Mouse (Mus musculus) urinary bladder, postnatal 14 days (tissue): ENCODE data around the gene Epb41l1.
A peak's percentile ranks its signal among the peaks of the same experiment; 100 is the strongest.

Experiments
- DNase-seq: peaks from one replicate; pipeline ENCODE4 v3.0.0; 2021; ENCODE audit warnings: low spot score

Gene Epb41l1

DNA sequence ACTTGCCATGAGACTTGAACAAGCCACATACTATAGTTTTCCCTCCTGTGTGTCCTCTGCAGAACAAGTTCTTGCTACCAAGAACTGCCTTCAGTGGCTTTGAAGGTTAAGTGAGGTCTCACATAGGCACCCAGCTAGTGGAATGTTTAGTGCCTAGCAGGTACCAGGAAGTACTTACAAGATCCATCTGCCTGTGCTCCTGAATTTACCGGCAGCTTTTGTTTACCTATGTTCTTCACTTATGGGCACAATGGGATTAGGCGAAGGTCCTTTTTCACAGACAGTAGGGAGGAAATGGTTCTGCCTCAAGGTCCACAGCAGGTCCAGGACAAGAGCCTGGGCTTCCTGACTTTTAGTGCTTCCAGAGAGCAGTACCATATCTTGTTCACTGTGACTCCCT, 112.5 kb downstream of the Epb41l1 start:
- no peak for DNase-seq

- no peak for DNase-seq
Observed at GRCm38 (mm10) chr2:156538817-156539555, 118.3 kb downstream of the Epb41l1 start.

DNA sequence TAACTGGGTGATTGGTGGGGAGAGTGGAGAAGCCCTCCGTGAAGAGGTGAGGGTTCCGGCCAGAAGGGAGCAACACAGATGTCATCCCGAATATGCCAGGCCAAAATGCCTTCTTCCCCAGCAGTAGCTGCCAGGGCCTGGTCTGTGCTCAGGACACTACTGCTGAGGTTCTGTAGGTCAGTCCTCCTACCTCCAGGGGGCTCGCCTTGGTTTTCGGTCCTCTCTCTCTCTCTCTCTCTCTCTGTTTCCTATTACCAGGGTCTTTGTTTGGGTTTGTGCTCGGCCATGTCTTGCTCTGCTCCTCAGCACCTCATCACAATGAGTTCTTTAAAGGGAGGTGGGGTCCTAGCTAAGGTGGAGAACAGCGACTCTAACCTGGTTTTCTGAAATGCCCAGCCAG, 120.3 kb downstream of the Epb41l1 start:
- DNase-seq, result no peak

- DNase-seq, result no peak
Observed at GRCm38 (mm10) chr2:156542410-156542809, 121.7 kb downstream of the Epb41l1 start.

DNA sequence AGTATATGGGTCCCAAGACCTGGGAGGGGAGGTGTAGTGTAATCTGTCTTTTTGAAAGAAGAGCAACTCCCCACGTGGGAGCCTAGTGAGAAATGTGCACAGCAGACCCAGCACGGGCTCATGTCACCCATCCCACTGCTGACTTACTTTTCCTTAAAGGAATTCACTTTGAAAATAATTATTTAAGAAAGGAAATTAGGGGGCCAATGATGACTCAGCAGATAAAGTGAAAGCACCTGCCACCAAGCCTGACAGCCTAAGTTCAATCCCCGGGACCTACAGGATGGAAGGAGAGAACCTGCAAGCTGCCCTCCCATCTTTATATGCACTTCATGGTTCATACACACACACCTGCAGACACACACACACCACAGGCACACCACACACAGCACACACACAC, 123.1 kb downstream of the Epb41l1 start:
- DNase-seq, result no peak

DNA sequence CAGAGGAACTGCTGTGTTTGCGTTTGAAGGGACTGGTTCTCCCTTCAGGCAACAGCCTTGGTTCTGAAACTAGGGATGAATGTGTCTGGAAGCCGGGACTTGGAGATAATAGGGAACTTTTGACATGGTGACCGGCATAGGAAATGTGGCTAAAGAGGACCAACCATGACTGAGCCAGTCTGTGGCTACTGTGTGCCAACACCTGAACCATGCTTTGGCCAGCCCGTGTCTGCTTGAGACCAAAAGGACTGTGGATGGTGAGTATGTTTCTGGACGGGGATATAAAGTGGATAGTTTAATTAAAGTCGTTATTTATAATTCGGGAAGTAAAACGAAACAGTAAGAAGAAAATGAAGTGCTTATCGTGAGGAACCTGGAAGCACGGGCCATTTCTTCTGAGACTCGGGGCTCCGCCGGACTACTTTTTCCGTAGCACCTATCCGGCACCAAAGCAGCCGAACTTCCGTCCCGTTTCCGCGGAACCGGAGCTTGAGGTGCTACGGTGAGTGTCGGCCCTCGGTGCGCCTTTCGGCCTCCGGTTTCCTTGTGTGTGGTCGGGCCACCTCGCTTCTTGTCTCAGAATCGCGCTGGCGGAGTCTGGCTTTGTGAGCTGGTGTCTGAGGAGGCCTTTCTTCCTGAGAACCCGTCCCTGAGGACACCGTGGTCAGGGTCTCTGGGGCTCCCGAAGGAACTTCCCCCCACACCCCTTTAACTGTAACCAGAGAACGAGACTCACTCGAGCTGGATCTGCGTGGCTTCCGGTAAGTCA, 126.6 kb downstream of the Epb41l1 start, which contains the start of gene Aar2:
Gene Aar2 (plus strand): TSS at position 462 of the 769 bp plus-strand sequence.
- peak; percentile 72 for DNase-seq

DNA sequence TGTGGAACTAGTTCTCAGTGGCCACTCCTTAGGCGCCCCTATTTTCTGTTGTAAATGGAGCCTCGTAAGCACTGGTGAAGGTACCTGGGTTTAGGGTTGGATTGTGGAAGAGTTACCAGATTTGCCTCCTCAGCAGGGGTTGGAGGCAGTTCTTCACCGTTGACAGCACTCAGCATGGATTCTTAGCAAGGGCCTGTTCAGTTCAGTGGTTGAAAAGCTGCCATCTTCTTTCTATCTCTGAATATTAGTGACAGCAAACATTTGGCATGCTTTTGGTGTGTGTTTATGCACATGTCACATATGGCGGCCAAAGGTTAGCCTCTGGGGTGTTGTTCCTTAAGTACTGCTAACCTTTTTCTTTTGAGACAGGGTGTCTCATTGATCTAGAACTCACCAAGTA, 131.7 kb downstream of the Epb41l1 start:
- DNase-seq, result no peak

GRCm38 (mm10) chr2:156561808-156562207, 141.1 kb downstream of the Epb41l1 start:
- no peak for DNase-seq

DNA sequence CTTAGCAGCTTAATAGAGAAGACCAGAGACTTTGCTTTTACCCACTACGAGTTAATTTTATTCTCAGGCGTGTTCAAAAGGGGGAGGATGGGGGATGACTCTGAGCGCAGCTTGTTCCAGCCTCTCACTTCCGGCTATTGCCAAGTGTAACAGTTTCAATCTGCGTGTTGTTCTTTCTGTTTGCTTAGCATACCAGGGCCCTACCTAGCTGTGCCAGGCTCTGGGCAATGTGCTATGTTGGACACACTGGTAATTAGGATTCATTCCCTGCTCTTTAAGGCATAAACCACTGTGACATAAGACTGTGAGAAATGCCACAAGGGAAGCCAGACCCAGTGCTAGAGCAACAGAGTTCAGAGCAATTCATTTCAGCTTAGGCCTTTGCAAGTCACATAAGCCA, 142.8 kb downstream of the Epb41l1 start:
- DNase-seq, result no peak

GRCm38 (mm10) chr2:156566512-156566911, 145.8 kb downstream of the Epb41l1 start:
- DNase-seq, result no peak

GRCm38 (mm10) chr2:156568647-156569046, 147.9 kb downstream of the Epb41l1 start:
- DNase-seq, result no peak

DNA sequence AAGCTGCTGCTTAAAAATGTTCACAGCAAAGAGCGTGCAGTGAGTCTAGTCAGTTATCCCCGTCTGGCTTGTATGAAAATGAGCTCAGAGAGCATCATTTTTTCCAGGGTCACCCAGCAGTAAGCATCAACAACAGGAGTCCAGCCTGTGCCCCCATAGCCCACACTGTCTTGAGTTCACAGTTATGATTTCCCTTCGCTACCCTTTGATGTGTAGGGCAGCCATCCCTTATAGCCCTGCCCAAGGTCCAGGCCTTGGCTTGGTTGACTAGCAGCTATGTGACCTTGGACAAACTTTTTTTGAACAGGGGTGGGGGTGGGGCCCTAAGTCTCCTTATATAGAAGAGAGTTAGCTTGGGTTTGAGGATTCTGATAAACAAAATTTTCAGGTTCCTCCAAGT, 148.6 kb downstream of the Epb41l1 start:
- no peak for DNase-seq

DNA sequence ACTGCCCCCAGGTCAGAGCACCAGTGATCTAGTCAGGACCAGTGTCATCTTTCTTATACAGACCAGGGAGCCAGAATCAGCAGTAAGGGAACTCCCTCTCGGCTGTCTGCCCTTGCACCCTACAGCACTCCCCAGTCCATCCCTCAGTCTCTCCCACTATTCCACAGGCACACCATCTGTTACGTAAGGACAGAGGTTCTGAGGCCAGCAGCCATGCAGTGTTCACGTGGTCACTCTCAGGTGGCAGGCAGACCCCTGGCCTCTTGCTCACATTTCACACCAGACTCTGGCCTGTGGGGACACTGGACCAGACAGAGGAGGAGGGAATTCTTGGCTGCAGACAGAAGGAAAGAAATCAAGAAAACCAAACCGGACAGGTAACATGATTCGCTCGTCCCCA, 150.8 kb downstream of the Epb41l1 start:
- no peak for DNase-seq

- DNase-seq, result no peak
Observed at GRCm38 (mm10) chr2:156576850-156577587, 156.3 kb downstream of the Epb41l1 start.

DNA sequence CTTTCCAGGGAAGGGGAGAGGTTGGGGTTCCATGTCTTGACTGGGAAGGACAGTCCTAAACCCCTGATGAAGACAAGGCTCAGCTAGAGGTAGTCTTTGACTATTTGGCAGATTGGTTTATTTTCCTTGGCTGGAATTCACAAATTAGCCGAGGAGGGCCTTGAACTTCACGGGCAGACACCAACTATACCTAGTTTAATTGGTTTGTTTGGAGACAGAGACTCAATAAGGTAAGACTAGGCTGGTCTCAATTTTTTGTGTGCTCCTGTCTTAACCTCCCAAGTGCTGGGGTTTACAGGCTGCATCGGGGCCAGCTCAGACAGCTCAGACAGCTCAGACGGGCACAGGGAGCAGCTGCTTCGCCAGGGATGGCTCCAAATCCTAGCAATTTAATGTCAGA, 159.8 kb downstream of the Epb41l1 start:
- no peak for DNase-seq

- DNase-seq, result no peak
Observed at GRCm38 (mm10) chr2:156581244-156581643, 160.5 kb downstream of the Epb41l1 start.

GRCm38 (mm10) chr2:156582887-156583286, 162.2 kb downstream of the Epb41l1 start:
- DNase-seq, result no peak

DNA sequence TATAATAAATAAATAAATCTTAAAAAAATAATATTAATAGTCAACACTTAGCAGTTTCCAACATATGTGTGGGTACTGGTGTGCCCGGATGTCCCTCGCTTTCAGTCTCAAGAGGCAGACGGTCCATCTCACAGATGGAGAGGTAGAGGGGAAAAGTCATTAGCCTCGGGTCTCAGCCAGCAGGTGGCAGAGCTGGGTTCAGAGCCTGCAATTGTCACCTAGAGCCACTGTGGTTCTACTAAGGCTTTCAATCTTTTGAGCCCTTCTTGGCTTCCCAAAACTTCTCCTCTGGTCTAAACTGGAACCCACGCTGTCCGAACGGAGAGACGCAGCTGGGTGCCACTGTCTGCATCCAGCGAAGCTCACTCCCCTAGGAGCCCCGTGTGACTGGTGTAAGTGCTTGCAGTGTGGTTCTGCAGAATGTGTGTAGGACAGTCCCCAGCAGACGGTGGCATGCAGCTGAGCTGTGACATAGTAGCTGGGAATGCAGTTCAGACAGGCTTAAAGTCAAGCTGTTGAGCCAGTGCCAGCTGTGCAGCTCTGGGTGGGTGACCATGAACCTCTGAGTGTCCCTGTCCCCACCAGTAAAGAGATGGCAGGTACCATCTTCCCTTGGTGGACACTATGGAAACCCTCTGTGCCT, 163.6 kb downstream of the Epb41l1 start:
- no peak for DNase-seq

GRCm38 (mm10) chr2:156584797-156585471, 164.2 kb downstream of the Epb41l1 start:
- DNase-seq, result no peak

DNA sequence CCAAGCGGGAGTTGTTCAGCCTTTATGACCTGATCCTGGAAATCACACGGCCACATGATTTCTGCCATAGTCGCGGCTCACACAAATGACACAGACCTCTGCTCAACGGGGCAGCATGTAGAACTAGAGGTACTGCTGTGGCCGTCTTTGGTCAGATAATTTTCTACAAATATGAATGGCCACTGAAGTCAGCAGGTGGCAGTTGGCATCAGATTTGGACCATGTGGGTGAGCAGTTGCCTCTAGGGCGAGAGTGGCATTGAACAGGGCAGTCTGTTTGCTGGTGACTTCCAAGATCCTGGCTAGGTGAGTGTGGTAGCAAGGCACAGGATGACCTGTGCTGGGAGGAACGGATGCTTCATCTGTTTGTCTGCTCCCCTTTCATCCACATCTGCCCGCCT, 168.8 kb downstream of the Epb41l1 start:
- DNase-seq, result no peak
